Mouse (Mus musculus): ENCODE results near the gene Fam98b. TPM values are rescaled to one million over a fixed set of nuclear protein-coding genes. Genes with fewer than 3 reads are reported as not detected.

The Fam98b gene
- polyA plus RNA-seq, 1 experiment from 2014 or later = 6.0 TPM

DNA sequence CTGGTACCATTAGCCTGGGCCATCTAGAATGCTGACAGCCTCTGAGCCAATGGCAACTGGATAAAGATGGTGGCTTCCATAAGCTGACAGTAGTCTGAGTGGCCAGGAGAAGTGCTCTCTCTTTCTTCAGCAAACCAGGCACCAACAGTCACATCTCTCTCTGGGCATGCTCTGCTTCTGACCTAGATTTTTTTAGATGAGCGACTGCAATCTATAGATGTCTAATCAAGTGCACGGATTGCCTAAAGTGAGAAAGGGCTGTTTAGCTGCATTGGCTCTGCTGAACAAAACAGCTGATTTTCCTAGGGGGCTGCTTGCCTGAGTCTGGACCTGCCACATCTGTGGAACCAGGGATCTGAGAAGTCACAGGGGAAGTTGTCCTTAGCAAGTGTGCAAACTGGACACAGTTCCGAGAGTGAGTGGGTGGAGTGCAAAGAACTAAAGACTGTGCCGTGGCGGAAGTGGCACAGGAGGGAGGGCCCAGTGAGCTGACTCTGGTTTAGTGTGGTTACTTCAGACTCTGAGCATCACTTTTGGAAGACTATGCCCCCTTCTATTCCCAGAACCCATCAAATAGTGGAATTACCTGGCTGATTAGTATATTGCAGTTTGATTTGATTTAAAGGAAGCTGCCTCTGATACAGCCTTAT, 64.2 kb downstream of the Fam98b start:
- Histone ChIP-seq H3K9me3 (ENCODE audit: control insufficient read depth, low read length) (no peaks in the 10 kb centered on the region), H3K27me3 (ENCODE audit: control insufficient read depth, insufficient read depth, low read length) (no peaks in the 10 kb centered on the region), H3K9ac (ENCODE audit: low read length) (no peak overlapping the region), H3K36me3 (ENCODE audit: control insufficient read depth, insufficient read depth, low read length) (no peaks in the 10 kb centered on the region), H3K27ac (replicated peaks in 1 of 2; ENCODE audit: control insufficient read depth in 1 of 2, insufficient read depth in 1 of 2, low read depth in 2 of 2, low read length in 2 of 2) (no peak overlapping the region), H3K4me2 (ENCODE audit: low read length) (no peak overlapping the region), H3K4me1 (ENCODE audit: control insufficient read depth in 2 of 2, insufficient read depth in 2 of 2, low read length in 2 of 2) (no peaks in the 10 kb centered on the region), H3K4me3 (ENCODE audit: control insufficient read depth in 1 of 2, insufficient read depth in 1 of 2, low read depth in 1 of 2, low read length in 2 of 2) (no peak overlapping the region)
- 82% methylated on average over 5 of the region's 5 CpGs for WGBS
- ATAC-seq (ENCODE audit: insufficient number of reproducible peaks, insufficient read depth, low FRiP score, low read depth) = no peak

DNA sequence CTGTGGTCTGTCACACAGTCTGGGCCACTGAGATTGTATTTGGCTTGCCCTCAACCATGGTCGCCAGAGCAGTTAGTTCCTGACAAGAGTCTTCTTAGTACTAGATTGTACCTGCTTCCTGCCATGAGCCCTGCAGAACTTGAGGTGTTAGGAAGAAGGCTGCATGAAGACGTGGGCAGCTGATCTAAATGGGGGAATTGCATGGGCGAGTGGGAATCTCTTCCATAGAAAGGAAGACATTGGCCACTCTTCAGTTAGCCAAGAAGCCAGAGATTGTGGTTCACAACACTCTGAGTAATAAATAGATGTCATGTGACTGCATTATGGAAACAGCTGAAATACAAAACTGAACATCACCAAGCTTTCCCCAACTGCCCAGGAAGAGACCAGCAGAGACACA, 69.5 kb downstream of the Fam98b start:
- Histone ChIP-seq H3K9me3 (ENCODE audit: control insufficient read depth, low read length) (no peaks in the 10 kb centered on the region), H3K9ac (ENCODE audit: low read length) (no peak overlapping the region), H3K27ac (replicated peaks in 1 of 2; ENCODE audit: control insufficient read depth in 1 of 2, insufficient read depth in 1 of 2, low read depth in 2 of 2, low read length in 2 of 2) (no peak overlapping the region), H3K4me2 (ENCODE audit: low read length) (no peak overlapping the region), H3K36me3 (ENCODE audit: control insufficient read depth, insufficient read depth, low read length) (no peaks in the 10 kb centered on the region), H3K4me3 (ENCODE audit: control insufficient read depth in 1 of 2, insufficient read depth in 1 of 2, low read depth in 1 of 2, low read length in 2 of 2) (no peak overlapping the region), H3K27me3 (ENCODE audit: control insufficient read depth, insufficient read depth, low read length) (no peaks in the 10 kb centered on the region), H3K4me1 (ENCODE audit: control insufficient read depth in 2 of 2, insufficient read depth in 2 of 2, low read length in 2 of 2) (no peaks in the 10 kb centered on the region)
- whole genome bisulfite sequencing = 76% methylated on average over 3 of the region's 3 CpGs
- ATAC-seq (ENCODE audit: insufficient number of reproducible peaks, insufficient read depth, low FRiP score, low read depth) = no peak

Other genes with a start within 250 kb of the Fam98b start
- gene Spred1, start 128.4 kb upstream of the Fam98b start, polyA plus RNA-seq (2014; fragmentation: Nextera tagmentation; extraction: Ambion mirVana) = 12.7 and 14.8 TPM in 2 replicates
- gene Rasgrp1, start 93.3 kb downstream of the Fam98b start, polyA plus RNA-seq (2014; fragmentation: Nextera tagmentation; extraction: Ambion mirVana) = 0.16 and 0.18 TPM in 2 replicates